Mouse (Mus musculus) lung, adult 2 months (tissue): Measurements from ENCODE around the gene Nsmf.

ENCODE experiments used
- CTCF ChIP-seq: fragments of 200-500 bp; IDR thresholded peaks from 2 replicates; pipeline ENCODE4 v1.5.1; 2011; ENCODE audit warnings: mild to moderate bottlenecking, low read length, control low read depth; ENCODE audit not compliant: insufficient read depth
- POLR2A ChIP-seq: fragments of 200-500 bp; IDR thresholded peaks from 2 replicates; pipeline ENCODE4 v1.6.1; 2011; ENCODE audit warnings: low read depth, mild to moderate bottlenecking, control low read depth, low read length, borderline replicate concordance; ENCODE audit errors: extremely low read depth

DNA sequence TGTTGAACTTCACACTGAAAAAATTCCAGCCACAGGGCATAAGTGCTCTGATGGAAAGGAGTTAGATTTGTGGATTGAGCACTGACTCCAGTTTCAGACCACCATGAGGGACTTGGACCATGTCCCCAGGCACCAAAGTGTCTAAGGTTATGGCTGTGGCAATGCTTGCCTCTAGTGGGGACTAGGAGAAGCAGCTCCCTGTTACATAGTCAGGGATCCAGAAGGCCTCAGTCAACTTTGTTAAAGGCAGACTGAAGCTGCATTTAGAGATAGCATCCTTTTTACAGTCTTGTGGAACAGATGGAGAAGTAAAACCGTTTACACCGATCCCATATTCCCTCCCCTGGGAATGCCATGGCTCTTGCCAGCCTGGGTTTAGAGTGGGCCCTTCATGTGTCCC is 50.0 kb downstream of the Nsmf start:
- TF ChIP-seq CTCF: no peak
- no peak for TF ChIP-seq POLR2A
